Mouse (Mus musculus) testis, adult 2 months (tissue): Measurements from ENCODE around the gene Urm1.

Experiments used
- CTCF ChIP-seq: fragments of 200-500 bp; IDR thresholded peaks from 2 replicates; pipeline ENCODE4 v1.5.1; 2012; ENCODE audit warnings: low read depth, mild to moderate bottlenecking, inconsistent platforms, low read length, moderate library complexity; ENCODE audit not compliant: control insufficient read depth, insufficient read depth, insufficient replicate concordance
- POLR2A ChIP-seq: fragments of 200-500 bp; IDR thresholded peaks from 2 replicates; pipeline ENCODE4 v1.6.1; 2012; ENCODE audit warnings: low read depth, mild to moderate bottlenecking, inconsistent platforms, low read length, moderate library complexity; ENCODE audit not compliant: control insufficient read depth

- no peak for TF ChIP-seq CTCF
- no peak for TF ChIP-seq POLR2A
Measured at GRCm38 (mm10) chr2:29855585-29856210, 35.8 kb downstream of the Urm1 start.
